Mouse (Mus musculus) brain, embryonic 14.5 days (tissue): ENCODE measurements around the gene Btg2.

Source experiments
- CTCF ChIP-seq: fragments of 200-500 bp; IDR thresholded peaks from 2 replicates; pipeline ENCODE4 v1.5.1; 2012; ENCODE audit warnings: inconsistent platforms, mild to moderate bottlenecking, moderate library complexity, borderline replicate concordance; ENCODE audit not compliant: insufficient read depth, insufficient read length; ENCODE audit errors: extremely low read depth
- POLR2A ChIP-seq: fragments of 200-500 bp; IDR thresholded peaks from 2 replicates; pipeline ENCODE4 v1.6.1; 2012; ENCODE audit warnings: mild to moderate bottlenecking, inconsistent platforms, borderline replicate concordance; ENCODE audit not compliant: poor library complexity, insufficient read depth, insufficient read length, severe bottlenecking; ENCODE audit errors: extremely low read depth

GRCm38 (mm10) chr1:134058870-134059269 is 20.1 kb downstream of the Btg2 start:
- TF ChIP-seq POLR2A (no peak), CTCF (no peak)
